Mouse (Mus musculus): ENCODE results near the gene Tm9sf3. TPM values are rescaled to one million over a fixed set of nuclear protein-coding genes. Genes with fewer than 3 reads are reported as not detected.

The Tm9sf3 gene
- polyA plus RNA-seq, 1 experiment = 33.5 TPM

DNA sequence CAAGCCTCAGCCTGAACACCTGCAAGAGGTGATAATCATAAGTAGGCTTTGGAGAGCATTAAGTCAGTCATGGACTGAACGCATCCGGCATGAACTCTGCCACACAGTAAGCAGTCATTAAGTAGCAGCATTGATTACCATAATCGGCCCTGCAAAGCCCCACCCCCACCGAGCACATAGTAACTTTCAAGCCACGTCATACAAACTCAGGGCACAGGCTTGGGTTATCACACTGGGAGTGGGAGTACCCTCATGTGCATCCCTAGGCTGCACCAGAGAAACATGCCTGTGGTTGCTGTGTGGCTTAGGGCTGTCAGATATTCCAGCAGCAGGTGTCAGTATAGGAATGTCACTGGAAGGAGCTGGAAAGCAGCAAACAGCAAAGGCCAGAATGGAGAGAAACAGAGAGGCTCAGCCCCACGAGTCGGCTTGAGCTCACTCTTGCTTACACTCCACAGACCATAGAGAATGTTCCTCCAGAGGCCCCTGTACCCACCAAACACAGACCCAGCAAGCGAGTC is 16.0 kb upstream of the Tm9sf3 start:
- 32% methylated on average over 8 of the region's 8 CpGs for WGBS
- peaks cover 36% of the 10 kb centered on the region; the same call in 1 of the 2 replicates for H3K4me1 ChIP-seq (ENCODE audit: control insufficient read depth, insufficient read depth, insufficient read length, low read length)
- no peak overlapping the region for H3K4me3 ChIP-seq (ENCODE audit: low read depth, low read length)
- H3K27ac ChIP-seq (ENCODE audit: insufficient read depth, low read depth, low read length) = peak overlapping the region; percentile 52; the same call in 1 of the 2 replicates
- H3K27me3 ChIP-seq (ENCODE audit: control insufficient read depth, insufficient read depth, low read length) = no peaks in the 10 kb centered on the region
- no peaks in the 10 kb centered on the region for H3K36me3 ChIP-seq (ENCODE audit: control insufficient read depth, insufficient read depth, low read length)
- TF ChIP-seq POLR2A (IDR thresholded peaks at IDR 0.05; ENCODE audit: low read depth, low read length) (no peak), CTCF (IDR thresholded peaks at IDR 0.05; ENCODE audit: extremely low read depth, insufficient read length, insufficient replicate concordance, low read depth, low read length) (peak; percentile 25; the same call in 1 of the 2 replicates)

DNA sequence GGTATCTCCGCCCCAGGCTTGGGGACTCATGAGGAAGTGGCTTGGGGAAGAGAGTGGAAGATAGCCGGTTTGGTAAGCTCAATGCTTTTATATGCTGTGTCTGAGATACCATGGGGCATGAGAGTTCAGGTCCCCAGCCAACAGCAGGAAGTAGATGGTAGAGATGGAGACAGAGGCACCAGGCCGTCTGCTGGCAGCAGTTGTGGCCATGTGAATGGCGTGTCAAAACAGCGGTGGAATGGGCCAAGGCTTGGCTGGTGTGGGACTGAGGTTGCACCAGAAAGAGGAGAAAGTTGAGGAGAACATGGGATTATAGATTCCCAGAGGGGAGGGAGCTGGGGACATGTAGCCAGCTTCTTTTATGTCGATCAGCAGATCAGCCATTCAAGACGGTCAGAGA is 14.8 kb upstream of the Tm9sf3 start:
- Histone ChIP-seq H3K27me3 (ENCODE audit: control insufficient read depth, insufficient read depth, low read length) (no peaks in the 10 kb centered on the region), H3K27ac (ENCODE audit: insufficient read depth, low read depth, low read length) (no peak overlapping the region), H3K36me3 (ENCODE audit: control insufficient read depth, insufficient read depth, low read length) (peaks cover 3% of the 10 kb centered on the region; the same call in 1 of the 2 replicates), H3K4me3 (ENCODE audit: low read depth, low read length) (no peak overlapping the region), H3K4me1 (ENCODE audit: control insufficient read depth, insufficient read depth, insufficient read length, low read length) (peaks cover 35% of the 10 kb centered on the region; the same call in 1 of the 2 replicates)
- TF ChIP-seq CTCF (IDR thresholded peaks at IDR 0.05; ENCODE audit: extremely low read depth, insufficient read length, insufficient replicate concordance, low read depth, low read length) (no peak), POLR2A (IDR thresholded peaks at IDR 0.05; ENCODE audit: low read depth, low read length) (no peak)
- 75% methylated on average over 7 of the region's 7 CpGs for WGBS

- 23% methylated on average over 3 of the region's 3 CpGs for WGBS
- peak overlapping the region; percentile 70 for H3K27ac ChIP-seq (ENCODE audit: insufficient read depth, low read depth, low read length)
These were observed 11.8 kb upstream of the Tm9sf3 start for GRCm38 (mm10) chr19:41275588-41275987.

DNA sequence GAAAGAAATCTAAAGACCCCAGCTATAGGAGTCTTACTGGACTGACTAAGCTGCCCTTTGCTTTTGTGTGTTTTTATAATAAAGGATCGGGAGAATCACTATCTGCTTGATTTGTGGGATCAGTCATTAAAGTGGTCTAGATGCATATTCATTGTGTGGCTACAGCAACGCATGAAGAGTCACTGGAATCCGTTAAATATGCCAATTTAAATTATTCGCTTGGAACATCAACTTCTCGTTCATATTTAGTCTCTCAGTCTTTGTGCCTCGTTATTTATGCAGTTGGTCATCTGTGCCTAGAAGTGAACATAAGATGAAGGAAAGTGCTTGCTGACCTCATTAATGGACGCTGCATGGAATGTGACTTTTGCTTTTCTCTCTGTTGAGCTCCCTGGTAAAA is 7.1 kb upstream of the Tm9sf3 start:
- H3K4me1 ChIP-seq (ENCODE audit: control insufficient read depth, insufficient read depth, insufficient read length, low read length) = peaks cover 6% of the 10 kb centered on the region; the same call in 1 of the 2 replicates
- peaks cover 3% of the 10 kb centered on the region; the same call in 1 of the 2 replicates for H3K36me3 ChIP-seq (ENCODE audit: control insufficient read depth, insufficient read depth, low read length)
- WGBS = 87% methylated on average over 7 of the region's 7 CpGs
- no peak overlapping the region for H3K4me3 ChIP-seq (ENCODE audit: low read depth, low read length)
- TF ChIP-seq POLR2A (IDR thresholded peaks at IDR 0.05; ENCODE audit: low read depth, low read length) (no peak), CTCF (IDR thresholded peaks at IDR 0.05; ENCODE audit: extremely low read depth, insufficient read length, insufficient replicate concordance, low read depth, low read length) (no peak)
- no peak overlapping the region for H3K27ac ChIP-seq (ENCODE audit: insufficient read depth, low read depth, low read length)
- H3K27me3 ChIP-seq (ENCODE audit: control insufficient read depth, insufficient read depth, low read length) = no peaks in the 10 kb centered on the region

More at GRCm38 (mm10) chr19:41275588-41275987, 11.8 kb upstream of the Tm9sf3 start:
- Histone ChIP-seq H3K4me3 (ENCODE audit: low read depth, low read length) (no peak overlapping the region), H3K27me3 (ENCODE audit: control insufficient read depth, insufficient read depth, low read length) (no peaks in the 10 kb centered on the region), H3K4me1 (ENCODE audit: control insufficient read depth, insufficient read depth, insufficient read length, low read length) (peaks cover 19% of the 10 kb centered on the region; the same call in 1 of the 2 replicates), H3K36me3 (ENCODE audit: control insufficient read depth, insufficient read depth, low read length) (peaks cover 3% of the 10 kb centered on the region; the same call in 1 of the 2 replicates)
- no peak for TF ChIP-seq CTCF (IDR thresholded peaks at IDR 0.05; ENCODE audit: extremely low read depth, insufficient read length, insufficient replicate concordance, low read depth, low read length)
- no peak for TF ChIP-seq POLR2A (IDR thresholded peaks at IDR 0.05; ENCODE audit: low read depth, low read length)

- H3K27ac ChIP-seq (ENCODE audit: insufficient read depth, low read depth, low read length) = no peak overlapping the region
- WGBS = 70% methylated on average over 9 of the region's 9 CpGs
- H3K4me1 ChIP-seq (ENCODE audit: control insufficient read depth, insufficient read depth, insufficient read length, low read length) = peaks cover 5% of the 10 kb centered on the region; the same call in 1 of the 2 replicates
- peaks cover 3% of the 10 kb centered on the region; the same call in 1 of the 2 replicates for H3K36me3 ChIP-seq (ENCODE audit: control insufficient read depth, insufficient read depth, low read length)
- no peak for TF ChIP-seq CTCF (IDR thresholded peaks at IDR 0.05; ENCODE audit: extremely low read depth, insufficient read length, insufficient replicate concordance, low read depth, low read length)
- no peak for TF ChIP-seq POLR2A (IDR thresholded peaks at IDR 0.05; ENCODE audit: low read depth, low read length)
- no peaks in the 10 kb centered on the region for H3K27me3 ChIP-seq (ENCODE audit: control insufficient read depth, insufficient read depth, low read length)
- no peak overlapping the region for H3K4me3 ChIP-seq (ENCODE audit: low read depth, low read length)
These were observed 6.4 kb upstream of the Tm9sf3 start for GRCm38 (mm10) chr19:41270151-41270727.

- H3K4me1 ChIP-seq (ENCODE audit: control insufficient read depth, insufficient read depth, insufficient read length, low read length) = peaks cover 5% of the 10 kb centered on the region; the same call in 1 of the 2 replicates
- H3K27me3 ChIP-seq (ENCODE audit: control insufficient read depth, insufficient read depth, low read length) = no peaks in the 10 kb centered on the region
- no peak overlapping the region for H3K27ac ChIP-seq (ENCODE audit: insufficient read depth, low read depth, low read length)
- no peaks in the 10 kb centered on the region for H3K36me3 ChIP-seq (ENCODE audit: control insufficient read depth, insufficient read depth, low read length)
- no peak overlapping the region for H3K4me3 ChIP-seq (ENCODE audit: low read depth, low read length)
- TF ChIP-seq CTCF (IDR thresholded peaks at IDR 0.05; ENCODE audit: extremely low read depth, insufficient read length, insufficient replicate concordance, low read depth, low read length) = no peak
- no peak for TF ChIP-seq POLR2A (IDR thresholded peaks at IDR 0.05; ENCODE audit: low read depth, low read length)
- WGBS = 73% methylated on average over 8 of the region's 8 CpGs
These were observed 2.6 kb upstream of the Tm9sf3 start for GRCm38 (mm10) chr19:41266251-41266901.

DNA sequence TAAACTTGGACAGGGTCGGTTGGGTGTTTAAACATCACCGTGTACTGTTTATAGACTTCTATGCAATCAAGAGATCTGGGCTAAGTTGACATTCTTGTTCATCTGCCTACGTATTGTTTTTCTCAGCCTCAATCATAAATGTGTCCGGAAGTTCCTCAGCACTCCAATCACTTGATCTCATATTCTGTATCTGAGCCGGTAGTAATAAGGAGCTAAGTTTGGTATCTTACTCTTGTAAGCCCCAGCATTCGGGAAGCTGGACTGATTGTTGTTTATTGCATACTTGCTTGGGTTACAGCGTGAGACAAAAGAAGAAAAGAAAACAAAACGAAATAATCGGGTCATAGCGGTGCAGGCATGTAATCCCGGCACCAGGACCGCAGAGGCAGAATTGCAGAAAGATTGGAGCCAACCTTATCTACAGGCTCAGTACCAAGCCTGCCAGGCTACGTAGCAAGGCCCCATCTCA is 568 bp upstream of the Tm9sf3 start:
- peak overlapping the region; percentile 98 for H3K4me3 ChIP-seq (ENCODE audit: low read depth, low read length)
- peaks cover 13% of the 10 kb centered on the region; the same call in 1 of the 2 replicates for H3K4me1 ChIP-seq (ENCODE audit: control insufficient read depth, insufficient read depth, insufficient read length, low read length)
- no peak for TF ChIP-seq POLR2A (IDR thresholded peaks at IDR 0.05; ENCODE audit: low read depth, low read length)
- no peak for TF ChIP-seq CTCF (IDR thresholded peaks at IDR 0.05; ENCODE audit: extremely low read depth, insufficient read length, insufficient replicate concordance, low read depth, low read length)
- no peaks in the 10 kb centered on the region for H3K36me3 ChIP-seq (ENCODE audit: control insufficient read depth, insufficient read depth, low read length)
- WGBS = 8% methylated on average over 13 of the region's 13 CpGs
- H3K27me3 ChIP-seq (ENCODE audit: control insufficient read depth, insufficient read depth, low read length) = no peaks in the 10 kb centered on the region
- H3K27ac ChIP-seq (ENCODE audit: insufficient read depth, low read depth, low read length) = peak overlapping the region; percentile 100

All from small intestine, adult 2 months (tissue).